Mouse (Mus musculus) megakaryocyte, embryonic 14.5 days (primary cell): ENCODE measurements around the gene Scgb2a2.

Source experiments
- FLI1 ChIP-seq: IDR thresholded peaks from 2 replicates; pipeline ENCODE4 v1.6.1; 2012; ENCODE audit warnings: low read length, inconsistent platforms, mixed read lengths
- GATA1 ChIP-seq: IDR thresholded peaks from 3 replicates; pipeline ENCODE4 v1.6.1; 2012; ENCODE audit warnings: mixed read lengths, low read length, inconsistent platforms, borderline replicate concordance

- TF ChIP-seq GATA1 (no peak), FLI1 (no peak)
Measured at GRCm38 (mm10) chr19:9886348-9886747, 39.0 kb downstream of the Scgb2a2 start.
